Mouse (Mus musculus) left cerebral cortex, postnatal 14 days (tissue): Measurements from ENCODE around the gene C2cd4b. TPM values are rescaled to one million over a fixed set of nuclear protein-coding genes. Genes with fewer than 3 reads are reported as not detected.

Source experiments
- microRNA-seq, 2 experiments: library from miRNA; unstranded; fragments of <30 nt; microRNA quantifications; one replicate each; pipeline ENCODE4 v1.2.0; 2022
- total RNA-seq, 2 experiments: library from RNA; stranded (reverse); gene quantifications; 2 replicates each; pipeline ENCODE4 v1.2.3; 2021

The C2cd4b gene
- total RNA-seq, 2 experiments from 2014 or later: 4.4 to 5.7 TPM

Small RNAs within 50 kb of the gene (microRNA-seq; reads per million reads assigned to microRNA genes)
- gene Mir7241 (0 reads per million in 2 experiments), gene Mir7242 (0 reads per million in 2 experiments)

Other genes with a start within 250 kb of the C2cd4b start
- gene Tln2, start 199.7 kb upstream of the C2cd4b start, total RNA-seq: 100 to 1,000 TPM; 119 to 122 TPM
- under 1 TPM in 1 of 2 experiments, not detected in 1; 0.59 TPM for gene C2cd4a, start 72.9 kb downstream of the C2cd4b start, total RNA-seq
- 10 to 100 TPM; 62.3 to 66.2 TPM for gene Vps13c, start 81.0 kb downstream of the C2cd4b start, total RNA-seq